Mouse (Mus musculus): Measurements from ENCODE around the gene Pole. TPM values are rescaled to one million over a fixed set of nuclear protein-coding genes. Genes with fewer than 3 reads are reported as not detected.

The Pole gene
- polyA plus RNA-seq, 1 experiment = 5.1 TPM

- Histone ChIP-seq H3K27me3 (replicated peaks) (no peaks in the 10 kb centered on the region), H3K4me3 (replicated peaks) (no peak overlapping the region), H3K4me1 (peaks cover 18% of the 10 kb centered on the region), H3K9me3 (no peaks in the 10 kb centered on the region), H3K36me3 (replicated peaks; ENCODE audit: low read length) (no peaks in the 10 kb centered on the region)
- TF ChIP-seq FLI1 (IDR thresholded peaks at IDR 0.05; ENCODE audit: low read length) = no peak
- TF ChIP-seq GATA1 (IDR thresholded peaks at IDR 0.05; ENCODE audit: borderline replicate concordance, low read length) = no peak
Observed at GRCm38 (mm10) chr5:110281984-110282383, 4.1 kb upstream of the Pole start.

GRCm38 (mm10) chr5:110284536-110284935 lies 1.6 kb upstream of the Pole start:
- Histone ChIP-seq H3K36me3 (replicated peaks; ENCODE audit: low read length) (peaks cover 6% of the 10 kb centered on the region), H3K27me3 (replicated peaks) (no peaks in the 10 kb centered on the region), H3K4me3 (replicated peaks) (peak overlapping the region; percentile 95), H3K9me3 (no peaks in the 10 kb centered on the region), H3K4me1 (peaks cover 29% of the 10 kb centered on the region)
- no peak for TF ChIP-seq GATA1 (IDR thresholded peaks at IDR 0.05; ENCODE audit: borderline replicate concordance, low read length)
- no peak for TF ChIP-seq FLI1 (IDR thresholded peaks at IDR 0.05; ENCODE audit: low read length)

GRCm38 (mm10) chr5:110285156-110285555 lies 950 bp upstream of the Pole start:
- H3K27me3 ChIP-seq (replicated peaks) = no peaks in the 10 kb centered on the region
- TF ChIP-seq FLI1 (IDR thresholded peaks at IDR 0.05; ENCODE audit: low read length) = no peak
- no peak for TF ChIP-seq GATA1 (IDR thresholded peaks at IDR 0.05; ENCODE audit: borderline replicate concordance, low read length)
- peaks cover 12% of the 10 kb centered on the region for H3K36me3 ChIP-seq (replicated peaks; ENCODE audit: low read length)
- H3K9me3 ChIP-seq = no peaks in the 10 kb centered on the region
- peak overlapping the region; percentile 95 for H3K4me3 ChIP-seq (replicated peaks)
- peaks cover 29% of the 10 kb centered on the region for H3K4me1 ChIP-seq

GRCm38 (mm10) chr5:110286446-110287083 lies 459 bp downstream of the Pole start:
- no peaks in the 10 kb centered on the region for H3K9me3 ChIP-seq
- no peak for TF ChIP-seq FLI1 (IDR thresholded peaks at IDR 0.05; ENCODE audit: low read length)
- no peak for TF ChIP-seq GATA1 (IDR thresholded peaks at IDR 0.05; ENCODE audit: borderline replicate concordance, low read length)
- peak overlapping the region; percentile 95 for H3K4me3 ChIP-seq (replicated peaks)
- no peaks in the 10 kb centered on the region for H3K27me3 ChIP-seq (replicated peaks)
- H3K36me3 ChIP-seq (replicated peaks; ENCODE audit: low read length) = peaks cover 25% of the 10 kb centered on the region
- H3K4me1 ChIP-seq = peaks cover 29% of the 10 kb centered on the region

- Histone ChIP-seq H3K4me1 (peaks cover 29% of the 10 kb centered on the region), H3K9me3 (no peaks in the 10 kb centered on the region), H3K27me3 (replicated peaks) (no peaks in the 10 kb centered on the region), H3K4me3 (replicated peaks) (peak overlapping the region; percentile 78), H3K36me3 (replicated peaks; ENCODE audit: low read length) (peaks cover 29% of the 10 kb centered on the region)
- TF ChIP-seq FLI1 (IDR thresholded peaks at IDR 0.05; ENCODE audit: low read length) = no peak
- TF ChIP-seq GATA1 (IDR thresholded peaks at IDR 0.05; ENCODE audit: borderline replicate concordance, low read length) = no peak
Observed at GRCm38 (mm10) chr5:110287084-110287475, 974 bp downstream of the Pole start.

GRCm38 (mm10) chr5:110291649-110292048 lies 5.5 kb downstream of the Pole start:
- Histone ChIP-seq H3K9me3 (no peaks in the 10 kb centered on the region), H3K4me3 (replicated peaks) (no peak overlapping the region), H3K36me3 (replicated peaks; ENCODE audit: low read length) (peaks cover 67% of the 10 kb centered on the region), H3K4me1 (peaks cover 22% of the 10 kb centered on the region), H3K27me3 (replicated peaks) (no peaks in the 10 kb centered on the region)
- TF ChIP-seq GATA1 (IDR thresholded peaks at IDR 0.05; ENCODE audit: borderline replicate concordance, low read length) = no peak
- no peak for TF ChIP-seq FLI1 (IDR thresholded peaks at IDR 0.05; ENCODE audit: low read length)

GRCm38 (mm10) chr5:110296637-110297036 lies 10.5 kb downstream of the Pole start:
- TF ChIP-seq FLI1 (IDR thresholded peaks at IDR 0.05; ENCODE audit: low read length) (no peak), GATA1 (IDR thresholded peaks at IDR 0.05; ENCODE audit: borderline replicate concordance, low read length) (no peak)
- no peak overlapping the region for H3K4me3 ChIP-seq (replicated peaks)
- no peaks in the 10 kb centered on the region for H3K9me3 ChIP-seq
- peaks cover 8% of the 10 kb centered on the region for H3K4me1 ChIP-seq
- H3K36me3 ChIP-seq (replicated peaks; ENCODE audit: low read length) = peaks cover 85% of the 10 kb centered on the region
- no peaks in the 10 kb centered on the region for H3K27me3 ChIP-seq (replicated peaks)

GRCm38 (mm10) chr5:110300591-110300990 lies 14.5 kb downstream of the Pole start:
- TF ChIP-seq GATA1 (IDR thresholded peaks at IDR 0.05; ENCODE audit: borderline replicate concordance, low read length) (no peak), FLI1 (IDR thresholded peaks at IDR 0.05; ENCODE audit: low read length) (no peak)
- Histone ChIP-seq H3K27me3 (replicated peaks) (no peaks in the 10 kb centered on the region), H3K4me1 (no peaks in the 10 kb centered on the region), H3K9me3 (no peaks in the 10 kb centered on the region), H3K4me3 (replicated peaks) (no peak overlapping the region), H3K36me3 (replicated peaks; ENCODE audit: low read length) (peaks cover 91% of the 10 kb centered on the region)

GRCm38 (mm10) chr5:110308861-110309260 lies 22.8 kb downstream of the Pole start:
- TF ChIP-seq FLI1 (IDR thresholded peaks at IDR 0.05; ENCODE audit: low read length) (no peak), GATA1 (IDR thresholded peaks at IDR 0.05; ENCODE audit: borderline replicate concordance, low read length) (no peak)

GRCm38 (mm10) chr5:110313127-110313526 lies 27.0 kb downstream of the Pole start:
- Histone ChIP-seq H3K4me3 (replicated peaks) (no peak overlapping the region), H3K27me3 (replicated peaks) (no peaks in the 10 kb centered on the region), H3K9me3 (no peaks in the 10 kb centered on the region), H3K4me1 (peaks cover 14% of the 10 kb centered on the region), H3K36me3 (replicated peaks; ENCODE audit: low read length) (peaks cover 72% of the 10 kb centered on the region)
- no peak for TF ChIP-seq FLI1 (IDR thresholded peaks at IDR 0.05; ENCODE audit: low read length)
- TF ChIP-seq GATA1 (IDR thresholded peaks at IDR 0.05; ENCODE audit: borderline replicate concordance, low read length) = no peak

More at GRCm38 (mm10) chr5:110308861-110309260, 22.8 kb downstream of the Pole start:
- Histone ChIP-seq H3K4me1 (peaks cover 14% of the 10 kb centered on the region), H3K36me3 (replicated peaks; ENCODE audit: low read length) (peaks cover 86% of the 10 kb centered on the region), H3K9me3 (no peaks in the 10 kb centered on the region), H3K4me3 (replicated peaks) (no peak overlapping the region), H3K27me3 (replicated peaks) (no peaks in the 10 kb centered on the region)
